Mouse (Mus musculus) intestine, embryonic 15.5 days (tissue): Measurements from ENCODE around the gene Oosp1. TPM values are rescaled to one million over a fixed set of nuclear protein-coding genes. Genes with fewer than 3 reads are reported as not detected.

Experiments used
- ATAC-seq: fragments of 200-750 bp; cut with Nextera tagmentation; 2 replicates; pipeline ENCODE4 v1.8.0; 2017; ENCODE audit warnings: moderate TSS enrichment, moderate library complexity
- H3K27ac ChIP-seq: fragments of 300-500 bp; sonication (generic); 2 replicates; pipeline ENCODE4 v1.5.1; 2015; ENCODE audit warnings: mild to moderate bottlenecking, inconsistent platforms
- H3K27me3 ChIP-seq: fragments of 300-500 bp; sonication (generic); replicated peaks from 2 replicates; pipeline ENCODE4 v1.6.1; 2015; ENCODE audit warnings: inconsistent platforms
- H3K36me3 ChIP-seq: fragments of 300-500 bp; sonication (generic); 2 replicates; pipeline ENCODE4 v1.6.1; 2015; ENCODE audit warnings: inconsistent platforms
- H3K4me1 ChIP-seq: fragments of 300-500 bp; sonication (generic); replicated peaks from 2 replicates; pipeline ENCODE4 v1.6.1; 2015; ENCODE audit warnings: inconsistent platforms
- H3K4me2 ChIP-seq: fragments of 300-500 bp; sonication (generic); replicated peaks from 2 replicates; pipeline ENCODE4 v1.6.1; 2015; ENCODE audit warnings: mild to moderate bottlenecking, inconsistent platforms
- H3K4me3 ChIP-seq: fragments of 300-500 bp; sonication (generic); replicated peaks from 2 replicates; pipeline ENCODE4 v1.5.1; 2015; ENCODE audit warnings: inconsistent platforms
- H3K9ac ChIP-seq: fragments of 300-500 bp; sonication (generic); 2 replicates; pipeline ENCODE4 v1.6.1; 2015; ENCODE audit warnings: inconsistent platforms
- H3K9me3 ChIP-seq: fragments of 300-500 bp; sonication (generic); 2 replicates; pipeline ENCODE4 v1.6.1; 2016; ENCODE audit warnings: inconsistent platforms
- WGBS: fragments of 180-500 bp; shearing (Covaris S2); methylation state at CpG from one replicate; pipeline ENCODE4 v1.1.7; 2015; 5-methylcytosine and 5-hydroxymethylcytosine counted together
- polyA plus RNA-seq: library from polyadenylated mRNA; unstranded; fragments of >200 nt; fragmentation: Nextera tagmentation; extraction: Ambion mirVana; gene quantifications from 2 replicates; pipeline ENCODE4 v1.2.1, GENCODE M21; 2015

Gene Oosp1
- polyA plus RNA-seq = not detected in 2 replicates

- no peaks in the 10 kb centered on the region for H3K36me3 ChIP-seq
- 74% methylated on average over 5 of the region's 5 CpGs for WGBS
- ATAC-seq = no peak
- H3K4me3 ChIP-seq = no peak within 1 kb of the TSS
- no peak within 1 kb of the TSS for H3K4me2 ChIP-seq
- no peak within 1 kb of the TSS for H3K9ac ChIP-seq
- H3K4me1 ChIP-seq = no peaks in the 10 kb centered on the region
- H3K27me3 ChIP-seq = no peaks in the 10 kb centered on the region
- H3K27ac ChIP-seq = no peak within 1 kb of the TSS
- no peaks in the 10 kb centered on the region for H3K9me3 ChIP-seq
Measured at GRCm38 (mm10) chr19:11690839-11691238, at the start of gene Oosp1. TSS of gene Oosp1 (minus strand) at chr19:11691150.

- no peak overlapping the region for H3K27ac ChIP-seq
- H3K4me2 ChIP-seq = no peak overlapping the region
- H3K4me1 ChIP-seq = no peaks in the 10 kb centered on the region
- H3K9ac ChIP-seq = no peak overlapping the region
- H3K9me3 ChIP-seq = no peaks in the 10 kb centered on the region
- 42% methylated on average over 1 of the region's 1 CpGs for WGBS
- ATAC-seq = no peak
- no peak overlapping the region for H3K4me3 ChIP-seq
- no peaks in the 10 kb centered on the region for H3K27me3 ChIP-seq
- H3K36me3 ChIP-seq = no peaks in the 10 kb centered on the region
Measured at GRCm38 (mm10) chr19:11736455-11736854, 45.5 kb upstream of the Oosp1 start.

- no peaks in the 10 kb centered on the region for H3K9me3 ChIP-seq
- no peak for ATAC-seq
- no peak overlapping the region for H3K9ac ChIP-seq
- H3K4me3 ChIP-seq = no peak overlapping the region
- 79% methylated on average over 1 of the region's 1 CpGs for WGBS
- no peak overlapping the region for H3K4me2 ChIP-seq
- H3K36me3 ChIP-seq = no peaks in the 10 kb centered on the region
- H3K4me1 ChIP-seq = no peaks in the 10 kb centered on the region
- H3K27me3 ChIP-seq = no peaks in the 10 kb centered on the region
- H3K27ac ChIP-seq = no peak overlapping the region
Measured at GRCm38 (mm10) chr19:11730278-11730677, 39.3 kb upstream of the Oosp1 start.

GRCm38 (mm10) chr19:11727304-11727703 lies 36.4 kb upstream of the Oosp1 start:
- WGBS = 92% methylated on average over 5 of the region's 5 CpGs
- ATAC-seq = no peak
- H3K36me3 ChIP-seq = no peaks in the 10 kb centered on the region

GRCm38 (mm10) chr19:11725915-11726314 lies 35.0 kb upstream of the Oosp1 start:
- ATAC-seq = no peak
- Histone ChIP-seq H3K9me3 (no peaks in the 10 kb centered on the region), H3K4me2 (no peak overlapping the region), H3K27me3 (no peaks in the 10 kb centered on the region), H3K4me3 (no peak overlapping the region), H3K36me3 (no peaks in the 10 kb centered on the region), H3K27ac (no peak overlapping the region), H3K9ac (no peak overlapping the region), H3K4me1 (no peaks in the 10 kb centered on the region)
- WGBS = 46% methylated on average over 2 of the region's 2 CpGs

More at GRCm38 (mm10) chr19:11727304-11727703, 36.4 kb upstream of the Oosp1 start:
- Histone ChIP-seq H3K4me2 (no peak overlapping the region), H3K27ac (no peak overlapping the region), H3K9me3 (no peaks in the 10 kb centered on the region), H3K27me3 (no peaks in the 10 kb centered on the region), H3K4me1 (no peaks in the 10 kb centered on the region), H3K4me3 (no peak overlapping the region), H3K9ac (no peak overlapping the region)

- Histone ChIP-seq H3K4me2 (no peak overlapping the region), H3K27me3 (no peaks in the 10 kb centered on the region), H3K4me1 (no peaks in the 10 kb centered on the region), H3K4me3 (no peak overlapping the region), H3K9ac (no peak overlapping the region), H3K9me3 (no peaks in the 10 kb centered on the region), H3K27ac (no peak overlapping the region), H3K36me3 (no peaks in the 10 kb centered on the region)
- no peak for ATAC-seq
- WGBS = 45% methylated on average over 6 of the region's 6 CpGs
Measured at GRCm38 (mm10) chr19:11724275-11724674, 33.3 kb upstream of the Oosp1 start.

GRCm38 (mm10) chr19:11723870-11724269 lies 32.9 kb upstream of the Oosp1 start:
- ATAC-seq = no peak
- Histone ChIP-seq H3K36me3 (no peaks in the 10 kb centered on the region), H3K4me1 (no peaks in the 10 kb centered on the region), H3K4me3 (no peak overlapping the region), H3K27me3 (no peaks in the 10 kb centered on the region), H3K9ac (no peak overlapping the region), H3K4me2 (no peak overlapping the region), H3K9me3 (no peaks in the 10 kb centered on the region), H3K27ac (no peak overlapping the region)
- 64% methylated on average over 2 of the region's 2 CpGs for WGBS

GRCm38 (mm10) chr19:11720071-11720470 lies 29.1 kb upstream of the Oosp1 start:
- Histone ChIP-seq H3K9me3 (no peaks in the 10 kb centered on the region), H3K36me3 (no peaks in the 10 kb centered on the region), H3K27ac (no peak overlapping the region), H3K9ac (no peak overlapping the region), H3K4me2 (no peak overlapping the region), H3K4me3 (no peak overlapping the region), H3K27me3 (no peaks in the 10 kb centered on the region), H3K4me1 (no peaks in the 10 kb centered on the region)
- 93% methylated on average over 3 of the region's 3 CpGs for WGBS
- no peak for ATAC-seq

- Histone ChIP-seq H3K9me3 (no peaks in the 10 kb centered on the region), H3K27me3 (no peaks in the 10 kb centered on the region), H3K4me2 (no peak overlapping the region), H3K36me3 (no peaks in the 10 kb centered on the region), H3K4me1 (no peaks in the 10 kb centered on the region), H3K4me3 (no peak overlapping the region), H3K9ac (no peak overlapping the region), H3K27ac (no peak overlapping the region)
- 82% methylated on average over 4 of the region's 4 CpGs for WGBS
- ATAC-seq = no peak
Measured at GRCm38 (mm10) chr19:11712451-11712850, 21.5 kb upstream of the Oosp1 start.

- 85% methylated on average over 6 of the region's 6 CpGs for WGBS
- ATAC-seq = no peak
- no peaks in the 10 kb centered on the region for H3K27me3 ChIP-seq
Measured at GRCm38 (mm10) chr19:11698342-11698741, 7.4 kb upstream of the Oosp1 start.

GRCm38 (mm10) chr19:11696755-11697154 lies 5.8 kb upstream of the Oosp1 start, which contains the start of gene Oosp3:
TSS of gene Oosp3 (plus strand) at chr19:11697055.
- no peaks in the 10 kb centered on the region for H3K4me1 ChIP-seq
- no peak within 1 kb of the TSS for H3K27ac ChIP-seq
- no peak within 1 kb of the TSS for H3K4me2 ChIP-seq
- H3K27me3 ChIP-seq = no peaks in the 10 kb centered on the region
- 85% methylated on average over 2 of the region's 2 CpGs for WGBS
- no peak for ATAC-seq
- H3K36me3 ChIP-seq = no peaks in the 10 kb centered on the region
- no peak within 1 kb of the TSS for H3K4me3 ChIP-seq
- no peak within 1 kb of the TSS for H3K9ac ChIP-seq
- H3K9me3 ChIP-seq = no peaks in the 10 kb centered on the region

More at GRCm38 (mm10) chr19:11698342-11698741, 7.4 kb upstream of the Oosp1 start:
- Histone ChIP-seq H3K4me2 (no peak overlapping the region), H3K36me3 (no peaks in the 10 kb centered on the region), H3K27ac (no peak overlapping the region), H3K4me3 (no peak overlapping the region), H3K4me1 (no peaks in the 10 kb centered on the region), H3K9me3 (no peaks in the 10 kb centered on the region), H3K9ac (no peak overlapping the region)

GRCm38 (mm10) chr19:11691454-11691853 lies 504 bp upstream of the Oosp1 start:
- WGBS = 58% methylated on average over 1 of the region's 1 CpGs
- H3K9ac ChIP-seq = no peak overlapping the region

GRCm38 (mm10) chr19:11661562-11661961 lies 29.4 kb downstream of the Oosp1 start:
- no peak for ATAC-seq
- H3K4me2 ChIP-seq = no peak overlapping the region
- H3K9me3 ChIP-seq = no peaks in the 10 kb centered on the region
- H3K4me1 ChIP-seq = no peaks in the 10 kb centered on the region
- H3K27ac ChIP-seq = no peak overlapping the region
- no peaks in the 10 kb centered on the region for H3K27me3 ChIP-seq
- H3K4me3 ChIP-seq = no peak overlapping the region
- H3K36me3 ChIP-seq = no peaks in the 10 kb centered on the region
- H3K9ac ChIP-seq = no peak overlapping the region

More at GRCm38 (mm10) chr19:11691454-11691853, 504 bp upstream of the Oosp1 start:
- no peaks in the 10 kb centered on the region for H3K9me3 ChIP-seq
- H3K4me2 ChIP-seq = no peak overlapping the region
- H3K36me3 ChIP-seq = no peaks in the 10 kb centered on the region
- no peak overlapping the region for H3K4me3 ChIP-seq
- no peaks in the 10 kb centered on the region for H3K4me1 ChIP-seq
- no peak overlapping the region for H3K27ac ChIP-seq
- H3K27me3 ChIP-seq = no peaks in the 10 kb centered on the region
- ATAC-seq = no peak
